Mouse (Mus musculus) stomach, embryonic 15.5 days (tissue): ENCODE measurements around the gene Cbfb. TPM values are rescaled to one million over a fixed set of nuclear protein-coding genes. Genes with fewer than 3 reads are reported as not detected.

Experiments
- ATAC-seq: fragments of 200-750 bp; cut with Nextera tagmentation; 2 replicates; pipeline ENCODE4 v1.8.0; 2017; ENCODE audit warnings: low read depth, moderate number of reproducible peaks, moderate TSS enrichment; ENCODE audit not compliant: insufficient read depth, low FRiP score
- H3K27ac ChIP-seq: fragments of 300-500 bp; sonication (generic); 2 replicates; pipeline ENCODE4 v1.5.1; 2015; ENCODE audit warnings: mild to moderate bottlenecking, inconsistent platforms
- H3K27me3 ChIP-seq: fragments of 300-500 bp; sonication (generic); replicated peaks from 2 replicates; pipeline ENCODE4 v1.6.1; 2015; ENCODE audit warnings: inconsistent platforms
- H3K36me3 ChIP-seq: fragments of 300-500 bp; sonication (generic); 2 replicates; pipeline ENCODE4 v1.6.1; 2015; ENCODE audit warnings: inconsistent platforms
- H3K4me1 ChIP-seq: fragments of 300-500 bp; sonication (generic); 2 replicates; pipeline ENCODE4 v1.6.1; 2015; ENCODE audit warnings: inconsistent platforms
- H3K4me2 ChIP-seq: fragments of 300-500 bp; sonication (generic); 2 replicates; pipeline ENCODE4 v1.6.1; 2015; ENCODE audit warnings: mild to moderate bottlenecking, inconsistent platforms
- H3K4me3 ChIP-seq: fragments of 300-500 bp; sonication (generic); replicated peaks from 2 replicates; pipeline ENCODE4 v1.5.1; 2015; ENCODE audit warnings: inconsistent platforms
- H3K9ac ChIP-seq: fragments of 300-500 bp; sonication (generic); 2 replicates; pipeline ENCODE4 v1.6.1; 2015; ENCODE audit warnings: inconsistent platforms
- H3K9me3 ChIP-seq: fragments of 300-500 bp; sonication (generic); 2 replicates; pipeline ENCODE4 v1.6.1; 2016; ENCODE audit warnings: inconsistent platforms
- WGBS: fragments of 180-500 bp; shearing (Covaris S2); methylation state at CpG from one replicate; pipeline ENCODE4 v1.1.7; 2015; 5-methylcytosine and 5-hydroxymethylcytosine counted together
- polyA plus RNA-seq: library from polyadenylated mRNA; unstranded; fragments of >200 nt; fragmentation: Nextera tagmentation; extraction: Ambion mirVana; gene quantifications from 2 replicates; pipeline ENCODE4 v1.2.1, GENCODE M21; 2015

The Cbfb gene
- polyA plus RNA-seq, 1 experiment from 2014 or later = 53.2 TPM

DNA sequence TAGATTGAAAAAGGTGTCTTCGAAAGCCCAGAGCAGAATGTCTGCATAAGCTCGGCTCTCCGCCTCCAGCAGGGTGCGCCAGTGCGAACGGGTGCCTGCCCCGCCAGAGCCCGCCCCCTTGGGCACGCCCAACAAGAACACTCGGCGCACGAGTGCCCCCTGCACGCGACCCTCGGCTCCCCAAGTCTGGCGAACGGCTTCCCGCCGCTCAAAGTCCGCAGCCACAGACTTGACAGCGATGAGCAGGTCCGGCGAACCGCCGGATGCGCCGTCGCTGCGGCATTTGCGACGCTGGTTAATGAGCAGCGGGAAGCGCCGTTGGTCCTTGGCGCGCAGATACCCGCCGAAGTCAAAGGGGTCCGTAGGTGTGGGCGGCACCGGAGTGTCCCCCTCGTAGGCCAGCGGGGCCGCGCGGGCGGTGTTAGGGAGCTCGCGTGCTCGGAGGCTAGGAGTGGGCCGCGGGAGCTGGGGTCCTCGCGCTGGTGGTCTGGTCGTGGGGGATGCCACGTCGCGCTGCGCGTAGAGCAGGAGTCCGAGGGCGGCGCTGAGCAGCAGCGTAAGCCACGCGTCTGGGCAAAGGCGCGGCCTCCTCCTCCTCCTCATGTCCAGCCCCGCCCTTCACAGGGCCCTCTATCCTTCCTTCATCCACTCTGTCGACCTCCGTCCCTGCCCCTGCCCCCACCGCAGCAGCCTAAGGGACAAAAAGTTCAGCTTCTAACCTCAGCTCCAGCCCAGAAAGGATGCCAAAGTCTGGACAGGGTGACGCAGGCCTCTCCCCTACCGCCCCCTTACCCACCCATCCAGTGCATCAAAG lies 83.9 kb downstream of the Cbfb start:
- Histone ChIP-seq H3K4me1 (peaks cover 24% of the 10 kb centered on the region), H3K4me2 (peak overlapping the region; percentile 96), H3K27ac (peak overlapping the region; percentile 91), H3K36me3 (peaks cover 13% of the 10 kb centered on the region), H3K9me3 (no peaks in the 10 kb centered on the region), H3K9ac (peak overlapping the region; percentile 49), H3K4me3 (peak overlapping the region; percentile 63), H3K27me3 (peaks cover 14% of the 10 kb centered on the region)
- ATAC-seq = peak; percentile 88
- WGBS = under 1% methylated on average over 73 of the region's 74 CpGs

DNA sequence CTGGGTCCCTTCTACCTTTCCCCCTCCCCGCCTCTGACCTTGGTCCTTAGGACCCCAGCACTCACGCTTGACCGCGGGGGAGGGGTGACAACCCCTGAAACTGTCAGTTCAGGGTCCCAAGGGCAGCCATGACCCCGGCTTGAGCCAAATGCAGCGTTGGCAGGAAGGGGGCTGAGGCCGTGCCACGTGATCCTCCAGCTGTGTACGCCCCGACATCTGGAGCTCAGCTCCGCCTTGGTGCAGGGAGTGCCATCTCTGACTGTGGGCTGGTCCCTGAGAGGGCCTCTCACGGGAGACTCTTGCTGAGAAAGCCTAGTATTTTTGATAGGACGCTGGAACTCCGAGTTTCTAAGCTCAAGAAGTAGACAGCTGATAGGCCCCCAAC lies 84.5 kb downstream of the Cbfb start, which contains the start of gene B3gnt9:
TSS of gene B3gnt9 (minus strand) at position 188 of the 385 bp plus-strand sequence.
- peak within 1 kb of the TSS; percentile 91 for H3K27ac ChIP-seq
- ATAC-seq = peak; percentile 83
- H3K27me3 ChIP-seq = peaks cover 16% of the 10 kb centered on the region
- peak within 1 kb of the TSS; percentile 63 for H3K4me3 ChIP-seq
- H3K36me3 ChIP-seq = peaks cover 9% of the 10 kb centered on the region
- peak within 1 kb of the TSS; percentile 49 for H3K9ac ChIP-seq
- no peaks in the 10 kb centered on the region for H3K9me3 ChIP-seq
- WGBS = 2% methylated on average over 14 of the region's 14 CpGs
- peak within 1 kb of the TSS; percentile 96 for H3K4me2 ChIP-seq
- H3K4me1 ChIP-seq = peaks cover 30% of the 10 kb centered on the region

DNA sequence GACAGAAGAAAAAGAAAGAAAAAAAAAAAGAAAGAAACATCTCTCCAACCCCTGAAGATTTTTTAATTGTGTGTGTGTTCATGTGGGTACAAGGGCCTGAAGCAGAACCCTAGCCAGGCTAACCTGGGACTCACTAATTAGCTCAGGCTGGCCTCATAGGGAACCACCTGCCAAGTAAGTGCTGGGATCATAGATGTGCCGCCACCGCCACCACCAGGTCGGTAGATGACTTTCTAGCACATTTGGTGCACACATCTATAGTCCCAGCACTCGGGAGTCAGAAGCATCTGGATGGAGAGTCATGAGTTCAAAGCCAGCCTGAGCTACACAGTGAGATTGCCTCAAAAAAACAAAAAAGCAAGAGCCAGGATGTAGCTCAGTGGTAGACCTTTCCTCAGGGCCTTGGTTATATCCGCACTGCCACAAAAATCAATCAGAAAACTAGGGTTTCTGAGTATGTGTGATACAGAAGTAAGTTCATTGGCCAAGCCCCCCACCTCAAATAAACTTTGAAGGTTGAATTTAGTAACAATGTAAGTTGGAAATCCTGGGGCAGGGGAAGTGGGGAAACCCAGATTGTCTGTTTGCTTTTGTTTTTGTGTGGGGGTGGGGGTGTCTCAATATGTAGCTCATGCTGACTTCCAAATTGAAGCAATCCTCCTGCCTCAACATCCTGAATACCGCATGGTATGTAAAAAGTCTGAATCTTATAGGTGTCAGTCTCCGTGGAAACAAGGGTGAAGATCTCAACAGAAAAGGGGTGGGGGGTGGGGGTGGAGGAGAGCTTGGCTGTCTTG lies 87.0 kb downstream of the Cbfb start:
- H3K4me3 ChIP-seq = no peak overlapping the region
- no peak overlapping the region for H3K4me2 ChIP-seq
- WGBS = 75% methylated on average over 7 of the region's 7 CpGs
- no peak for ATAC-seq
- peaks cover 32% of the 10 kb centered on the region for H3K4me1 ChIP-seq
- H3K9ac ChIP-seq = no peak overlapping the region
- no peaks in the 10 kb centered on the region for H3K9me3 ChIP-seq
- no peaks in the 10 kb centered on the region; the same call in 1 of the 2 replicates for H3K36me3 ChIP-seq
- no peak overlapping the region for H3K27ac ChIP-seq
- H3K27me3 ChIP-seq = peaks cover 28% of the 10 kb centered on the region

- Histone ChIP-seq H3K27ac (no peak overlapping the region), H3K9me3 (no peaks in the 10 kb centered on the region), H3K4me2 (peak overlapping the region; percentile 92), H3K4me3 (peak overlapping the region; percentile 40), H3K27me3 (peaks cover 32% of the 10 kb centered on the region), H3K4me1 (peaks cover 30% of the 10 kb centered on the region), H3K36me3 (no peaks in the 10 kb centered on the region), H3K9ac (peak overlapping the region; percentile 37; the same call in 1 of the 2 replicates)
- ATAC-seq = no peak
- WGBS = 10% methylated on average over 55 of the region's 55 CpGs
Observed at GRCm38 (mm10) chr8:105258911-105259720, 88.6 kb downstream of the Cbfb start.

GRCm38 (mm10) chr8:105259721-105260320 lies 89.3 kb downstream of the Cbfb start:
- 3% methylated on average over 30 of the region's 30 CpGs for WGBS
- H3K9ac ChIP-seq = peak overlapping the region; percentile 37; the same call in 1 of the 2 replicates
- H3K36me3 ChIP-seq = no peaks in the 10 kb centered on the region

DNA sequence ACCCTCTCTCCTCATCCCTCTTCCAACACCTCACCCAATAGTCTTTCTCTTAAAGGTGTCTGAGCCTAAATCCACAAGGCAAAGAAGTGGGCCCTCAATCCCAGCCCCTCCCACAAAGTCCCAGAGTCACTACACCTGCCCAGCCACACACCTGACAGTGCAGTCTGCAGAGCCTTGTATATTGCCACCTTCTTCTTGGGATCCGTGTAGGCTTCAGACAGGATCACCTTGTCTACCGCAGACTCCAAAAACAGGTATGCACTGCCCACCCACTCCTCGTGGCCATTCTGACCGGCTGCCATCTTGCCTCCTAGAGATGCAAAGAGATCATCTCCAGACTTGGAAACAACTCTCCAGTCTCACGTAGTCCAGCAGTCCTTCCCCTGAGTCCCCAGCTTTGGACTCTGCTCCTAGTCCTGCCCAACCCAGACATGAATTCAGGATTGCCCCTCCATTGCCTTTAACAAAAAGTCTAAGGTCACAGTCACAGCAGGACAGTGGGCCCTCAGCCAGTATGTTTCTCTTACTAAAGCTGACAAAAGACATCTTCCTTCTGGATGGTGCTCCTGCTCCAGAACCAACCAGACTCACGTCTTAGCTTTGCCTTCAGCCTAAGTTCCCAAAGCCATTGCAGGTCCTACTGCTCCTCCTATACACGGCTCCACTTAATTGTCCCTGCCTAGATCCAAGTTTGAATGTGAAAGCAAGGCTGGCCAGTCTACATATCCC lies 90.1 kb downstream of the Cbfb start:
- Histone ChIP-seq H3K4me2 (no peak overlapping the region), H3K9ac (no peak overlapping the region), H3K4me3 (no peak overlapping the region), H3K9me3 (no peaks in the 10 kb centered on the region), H3K4me1 (peaks cover 28% of the 10 kb centered on the region), H3K36me3 (no peaks in the 10 kb centered on the region), H3K27ac (no peak overlapping the region), H3K27me3 (peaks cover 32% of the 10 kb centered on the region)
- ATAC-seq = no peak
- 73% methylated on average over 7 of the region's 7 CpGs for WGBS

More at GRCm38 (mm10) chr8:105259721-105260320, 89.3 kb downstream of the Cbfb start:
- ATAC-seq = 0 out of 2 replicates have a peak, but pooled peaks have one; percentile 24
- Histone ChIP-seq H3K9me3 (no peaks in the 10 kb centered on the region), H3K4me1 (peaks cover 30% of the 10 kb centered on the region), H3K27me3 (peaks cover 32% of the 10 kb centered on the region), H3K27ac (no peak overlapping the region), H3K4me3 (peak overlapping the region; percentile 40), H3K4me2 (peak overlapping the region; percentile 92)

- WGBS = 81% methylated on average over 12 of the region's 12 CpGs
- H3K36me3 ChIP-seq = no peaks in the 10 kb centered on the region
Observed at GRCm38 (mm10) chr8:105261326-105261980, 91.0 kb downstream of the Cbfb start.

DNA sequence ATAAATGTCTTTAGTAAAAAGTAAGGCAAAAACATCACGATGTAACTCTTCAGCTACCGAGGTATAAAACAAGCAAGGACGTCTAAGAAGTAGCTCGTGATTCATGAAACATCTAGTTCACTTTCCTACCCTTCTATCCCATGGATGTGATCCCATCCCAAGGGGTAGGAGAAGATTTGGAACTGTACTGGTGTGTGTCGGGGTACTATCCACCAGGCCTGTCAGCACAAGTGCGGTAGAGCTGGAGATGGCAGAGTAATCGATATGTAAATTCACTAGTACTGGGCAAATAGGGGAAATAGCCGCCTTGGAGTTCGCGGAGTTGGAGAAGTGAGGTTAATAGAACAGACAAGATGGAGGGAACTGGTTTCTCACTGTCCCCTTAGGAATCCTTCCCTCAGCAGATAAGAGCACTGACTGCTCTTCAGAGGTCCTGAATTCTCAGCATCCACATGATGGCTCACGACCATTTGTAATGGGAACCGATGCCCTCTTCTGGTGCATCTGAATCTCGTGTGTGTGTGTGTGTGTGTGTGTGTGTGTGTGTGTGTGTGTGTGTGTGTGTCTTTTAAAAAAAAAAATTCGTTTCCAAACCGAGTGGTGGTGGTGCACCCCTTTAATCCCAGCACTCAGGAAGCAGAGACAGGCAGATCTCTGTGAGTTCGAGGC lies 92.9 kb downstream of the Cbfb start:
- no peak overlapping the region for H3K9ac ChIP-seq
- H3K9me3 ChIP-seq = no peaks in the 10 kb centered on the region
- no peak overlapping the region for H3K27ac ChIP-seq
- peaks cover 48% of the 10 kb centered on the region for H3K27me3 ChIP-seq
- H3K4me1 ChIP-seq = peaks cover 32% of the 10 kb centered on the region
- H3K4me3 ChIP-seq = peak overlapping the region; percentile 66
- peak overlapping the region; percentile 86 for H3K4me2 ChIP-seq
- no peaks in the 10 kb centered on the region for H3K36me3 ChIP-seq
- no peak for ATAC-seq
- WGBS = 42% methylated on average over 16 of the region's 16 CpGs

More at GRCm38 (mm10) chr8:105261326-105261980, 91.0 kb downstream of the Cbfb start:
- Histone ChIP-seq H3K4me3 (no peak overlapping the region), H3K27ac (no peak overlapping the region), H3K4me2 (no peak overlapping the region), H3K27me3 (peaks cover 34% of the 10 kb centered on the region), H3K9ac (no peak overlapping the region), H3K4me1 (peaks cover 28% of the 10 kb centered on the region), H3K9me3 (no peaks in the 10 kb centered on the region)
- no peak for ATAC-seq

GRCm38 (mm10) chr8:105264024-105264982 lies 93.8 kb downstream of the Cbfb start, which contains the start of the genes Tradd and Fbxl8:
Gene Tradd, minus strand, starts transcription at chr8:105264609.
Gene Fbxl8, plus strand, starts transcription at chr8:105264648.
- H3K9me3 ChIP-seq = no peaks in the 10 kb centered on the region
- 1% methylated on average over 54 of the region's 54 CpGs for WGBS
- peak within 1 kb of the TSS; percentile 86 for H3K4me2 ChIP-seq
- no peak within 1 kb of the TSS for H3K27ac ChIP-seq
- peak within 1 kb of the TSS; percentile 66 for H3K4me3 ChIP-seq
- H3K36me3 ChIP-seq = no peaks in the 10 kb centered on the region
- peaks cover 48% of the 10 kb centered on the region for H3K27me3 ChIP-seq
- H3K9ac ChIP-seq = peak within 1 kb of the TSS; percentile 59
- H3K4me1 ChIP-seq = peaks cover 32% of the 10 kb centered on the region
- ATAC-seq = peak; percentile 84
